Mouse (Mus musculus): ENCODE measurements around the gene Sept7.

- no peak for TF ChIP-seq POLR2A (IDR thresholded peaks at IDR 0.05; ENCODE audit: low read depth, low read length)
- TF ChIP-seq CTCF (conservative IDR thresholded peaks at IDR 0.05; ENCODE audit: insufficient read depth, insufficient read length, low read depth, low read length) = no peak
Observed at GRCm38 (mm10) chr9:25289796-25290195, 37.6 kb downstream of the Sept7 start.
